Mouse (Mus musculus): ENCODE data around the gene Fcgr1.

GRCm38 (mm10) chr3:96293368-96293767 is 401 bp downstream of the Fcgr1 start:
- TF ChIP-seq EP300 (IDR thresholded peaks at IDR 0.05) (no peak), CTCF (IDR thresholded peaks at IDR 0.05) (no peak)

Measured in lung, postnatal 0 days (tissue).